Mouse (Mus musculus) heart, embryonic 11.5 days (tissue): ENCODE results near the gene Taok3. TPM values are rescaled to one million over a fixed set of nuclear protein-coding genes. Genes with fewer than 3 reads are reported as not detected.

ENCODE experiments used
- ATAC-seq: fragments of 200-750 bp; cut with Nextera tagmentation; replicated peaks from 2 replicates; pipeline ENCODE4 v1.8.0; 2017; ENCODE audit warnings: moderate library complexity; ENCODE audit not compliant: insufficient number of reproducible peaks, low FRiP score, low TSS enrichment
- H3K27ac ChIP-seq: fragments of 300-500 bp; sonication (generic); 2 replicates; pipeline ENCODE4 v1.5.1; 2014; ENCODE audit warnings: mild to moderate bottlenecking, low read depth, low read length
- H3K27me3 ChIP-seq: fragments of 300-500 bp; sonication (generic); 2 replicates; pipeline ENCODE4 v1.6.1; 2014; ENCODE audit warnings: mild to moderate bottlenecking, low read length, mixed read lengths; ENCODE audit not compliant: control insufficient read depth, insufficient read depth
- H3K36me3 ChIP-seq: fragments of 300-500 bp; sonication (generic); 2 replicates; pipeline ENCODE4 v1.6.1; 2014; ENCODE audit warnings: mild to moderate bottlenecking, low read length, moderate library complexity, mixed read lengths; ENCODE audit not compliant: control insufficient read depth, insufficient read depth
- H3K4me1 ChIP-seq: fragments of 300-500 bp; sonication (generic); 2 replicates; pipeline ENCODE4 v1.6.1; 2014; ENCODE audit warnings: low read length; ENCODE audit not compliant: control insufficient read depth, insufficient read depth
- H3K4me2 ChIP-seq: fragments of 300-500 bp; sonication (generic); 2 replicates; pipeline ENCODE4 v1.6.1; 2014; ENCODE audit warnings: mild to moderate bottlenecking, moderate library complexity
- H3K4me3 ChIP-seq: fragments of 300-500 bp; sonication (generic); 2 replicates; pipeline ENCODE4 v1.5.1; 2014; ENCODE audit warnings: low read depth, low read length
- H3K9ac ChIP-seq: fragments of 300-500 bp; sonication (generic); 2 replicates; pipeline ENCODE4 v1.6.1; 2014; ENCODE audit warnings: mild to moderate bottlenecking, low read depth, low read length, moderate library complexity
- H3K9me3 ChIP-seq: fragments of 300-500 bp; sonication (generic); replicated peaks from 2 replicates; pipeline ENCODE4 v1.6.1; 2016; ENCODE audit warnings: low read length; ENCODE audit not compliant: control insufficient read depth
- whole genome bisulfite sequencing: fragments of 180-500 bp; shearing (Covaris S2); extraction: QIAGEN DNeasy Blood & Tissue Kit; methylation state at CpG from one replicate; pipeline ENCODE4 v1.1.7; 2014; ENCODE audit not compliant: insufficient replicate concordance; 5-methylcytosine and 5-hydroxymethylcytosine counted together
- polyA plus RNA-seq: library from polyadenylated mRNA; unstranded; fragments of >200 nt; fragmentation: Nextera tagmentation; extraction: Ambion mirVana; gene quantifications from 2 replicates; pipeline ENCODE4 v1.2.1, GENCODE M21; 2014

Taok3 gene
- polyA plus RNA-seq, 1 experiment from 2014 or later, result 13.8 TPM

GRCm38 (mm10) chr5:117120489-117121466 is 849 bp downstream of the Taok3 start:
- 0 out of 2 replicates have a peak, but pooled peaks have one; percentile 1 for ATAC-seq
- Histone ChIP-seq H3K9ac (peak overlapping the region; percentile 67), H3K36me3 (no peaks in the 10 kb centered on the region), H3K4me2 (peak overlapping the region; percentile 98), H3K27ac (no peak overlapping the region), H3K27me3 (no peaks in the 10 kb centered on the region), H3K4me1 (peaks cover 4% of the 10 kb centered on the region), H3K4me3 (peak overlapping the region; percentile 81), H3K9me3 (no peaks in the 10 kb centered on the region)
- 1% methylated on average over 40 of the region's 40 CpGs for WGBS

DNA sequence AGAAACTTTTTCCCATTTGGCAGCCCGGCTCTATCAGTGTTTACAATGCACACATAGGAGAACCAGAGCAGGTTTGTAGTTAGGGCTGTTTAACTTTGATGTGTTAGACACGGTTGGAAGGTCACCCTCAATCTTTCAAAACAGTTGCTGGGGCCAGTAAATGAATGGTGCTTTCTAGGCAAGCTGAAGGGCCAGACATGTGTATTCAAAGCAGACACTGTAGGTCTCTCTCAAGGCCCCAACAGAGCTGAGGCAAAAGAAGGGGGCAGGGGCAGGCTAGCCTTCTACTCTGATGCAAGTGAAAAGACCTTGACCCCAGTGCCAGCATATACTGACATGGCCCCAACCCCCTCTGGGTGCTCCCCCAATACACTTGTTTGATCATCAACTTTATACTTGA is 1.7 kb downstream of the Taok3 start:
- peak overlapping the region; percentile 81; the same call in 1 of the 2 replicates for H3K4me3 ChIP-seq

GRCm38 (mm10) chr5:117123102-117123501 is 3.2 kb downstream of the Taok3 start:
- H3K9me3 ChIP-seq, result no peaks in the 10 kb centered on the region
- H3K4me1 ChIP-seq, result peaks cover 4% of the 10 kb centered on the region
- no peak overlapping the region for H3K27ac ChIP-seq
- no peaks in the 10 kb centered on the region for H3K27me3 ChIP-seq
- no peak for ATAC-seq
- H3K4me2 ChIP-seq, result no peak overlapping the region
- H3K4me3 ChIP-seq, result no peak overlapping the region
- WGBS, result 61% methylated on average over 6 of the region's 6 CpGs
- no peak overlapping the region for H3K9ac ChIP-seq
- no peaks in the 10 kb centered on the region for H3K36me3 ChIP-seq

More for the DNA sequence above, 1.7 kb downstream of the Taok3 start:
- no peak for ATAC-seq
- no peaks in the 10 kb centered on the region for H3K36me3 ChIP-seq
- H3K4me2 ChIP-seq, result peak overlapping the region; percentile 98
- no peaks in the 10 kb centered on the region for H3K27me3 ChIP-seq
- no peak overlapping the region for H3K27ac ChIP-seq
- peaks cover 4% of the 10 kb centered on the region for H3K4me1 ChIP-seq
- H3K9ac ChIP-seq, result no peak overlapping the region
- H3K9me3 ChIP-seq, result no peaks in the 10 kb centered on the region
- 6% methylated on average over 2 of the region's 2 CpGs for WGBS

GRCm38 (mm10) chr5:117123840-117124239 is 3.9 kb downstream of the Taok3 start:
- no peaks in the 10 kb centered on the region for H3K9me3 ChIP-seq
- 91% methylated on average over 4 of the region's 4 CpGs for WGBS
- H3K4me3 ChIP-seq, result no peak overlapping the region
- H3K27me3 ChIP-seq, result no peaks in the 10 kb centered on the region
- H3K4me2 ChIP-seq, result no peak overlapping the region
- no peaks in the 10 kb centered on the region for H3K36me3 ChIP-seq
- ATAC-seq, result no peak
- no peak overlapping the region for H3K27ac ChIP-seq
- peaks cover 4% of the 10 kb centered on the region for H3K4me1 ChIP-seq
- no peak overlapping the region for H3K9ac ChIP-seq

GRCm38 (mm10) chr5:117125482-117126346 is 5.8 kb downstream of the Taok3 start:
- no peak overlapping the region for H3K4me3 ChIP-seq
- peaks cover 4% of the 10 kb centered on the region; the same call in 1 of the 2 replicates for H3K4me1 ChIP-seq
- no peaks in the 10 kb centered on the region for H3K27me3 ChIP-seq
- 84% methylated on average over 16 of the region's 16 CpGs for WGBS
- no peaks in the 10 kb centered on the region for H3K9me3 ChIP-seq
- peak; percentile 59 for ATAC-seq
- no peak overlapping the region for H3K9ac ChIP-seq
- no peaks in the 10 kb centered on the region for H3K36me3 ChIP-seq
- no peak overlapping the region for H3K4me2 ChIP-seq
- no peak overlapping the region for H3K27ac ChIP-seq

DNA sequence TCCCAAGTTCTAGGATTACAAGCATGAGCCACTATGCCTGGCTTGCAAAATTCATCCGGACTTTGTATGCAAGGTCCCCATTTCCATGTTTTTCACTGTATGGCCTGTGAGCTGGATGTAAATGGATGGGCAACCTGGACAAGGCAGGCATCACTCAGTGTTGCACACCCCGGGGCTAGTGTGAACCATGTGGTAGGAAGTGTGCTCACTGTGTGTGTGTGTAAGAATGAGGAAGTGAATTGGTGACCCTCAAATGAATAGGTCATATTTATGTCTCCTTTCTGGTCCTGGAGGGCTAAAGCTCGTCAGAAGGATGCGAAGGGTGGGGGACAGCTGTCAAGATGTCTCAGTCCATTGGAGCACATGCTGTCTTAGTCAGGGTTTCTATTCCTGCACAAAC is 7.1 kb downstream of the Taok3 start:
- Histone ChIP-seq H3K4me2 (no peak overlapping the region), H3K4me3 (no peak overlapping the region), H3K27me3 (no peaks in the 10 kb centered on the region), H3K27ac (no peak overlapping the region), H3K4me1 (no peaks in the 10 kb centered on the region), H3K9ac (no peak overlapping the region), H3K9me3 (no peaks in the 10 kb centered on the region), H3K36me3 (no peaks in the 10 kb centered on the region)
- ATAC-seq, result no peak
- WGBS, result 86% methylated on average over 4 of the region's 4 CpGs

GRCm38 (mm10) chr5:117130726-117131125 is 10.8 kb downstream of the Taok3 start:
- no peak overlapping the region for H3K9ac ChIP-seq
- no peak overlapping the region for H3K4me2 ChIP-seq
- H3K9me3 ChIP-seq, result no peaks in the 10 kb centered on the region
- H3K27me3 ChIP-seq, result no peaks in the 10 kb centered on the region
- ATAC-seq, result no peak
- no peaks in the 10 kb centered on the region for H3K36me3 ChIP-seq
- WGBS, result 88% methylated on average over 15 of the region's 15 CpGs
- no peak overlapping the region for H3K27ac ChIP-seq
- no peak overlapping the region for H3K4me3 ChIP-seq
- H3K4me1 ChIP-seq, result peaks cover 20% of the 10 kb centered on the region

- Histone ChIP-seq H3K9ac (0 out of 2 replicates have a peak overlapping the region, but pooled peaks have one; percentile 13), H3K4me2 (peak overlapping the region; percentile 47)
- WGBS, result 57% methylated on average over 17 of the region's 17 CpGs
These were observed 13.6 kb downstream of the Taok3 start for GRCm38 (mm10) chr5:117133446-117134065.

More at GRCm38 (mm10) chr5:117133446-117134065, 13.6 kb downstream of the Taok3 start:
- ATAC-seq, result no peak
- H3K4me3 ChIP-seq, result 0 out of 2 replicates have a peak overlapping the region, but pooled peaks have one; percentile 13
- H3K9me3 ChIP-seq, result no peaks in the 10 kb centered on the region
- no peaks in the 10 kb centered on the region for H3K36me3 ChIP-seq
- peak overlapping the region; percentile 67 for H3K27ac ChIP-seq
- H3K27me3 ChIP-seq, result no peaks in the 10 kb centered on the region
- peaks cover 37% of the 10 kb centered on the region for H3K4me1 ChIP-seq
